Mouse (Mus musculus) erythroid progenitor cell, adult 5-6 weeks (primary cell): ENCODE results near the gene Catsperg1. TPM values are rescaled to one million over a fixed set of nuclear protein-coding genes. Genes with fewer than 3 reads are reported as not detected.

Experiments used
- ATAC-seq: replicated peaks from 2 replicates; pipeline ENCODE4 v1.8.0; 2016; ENCODE audit warnings: moderate number of reproducible peaks, mild to moderate bottlenecking, moderate TSS enrichment, inconsistent platforms; ENCODE audit not compliant: poor library complexity, low FRiP score, severe bottlenecking
- total RNA-seq, 2 experiments: library from RNA; stranded (forward) in 1 of 2; stranded (reverse) in 1 of 2; fragments of 150-400 nt in 1 of 2; fragments of 186-747, 209-891 nt in 1 of 2; gene quantifications; 2 replicates each; pipeline versions ENCODE4 v1.2.3 to v1.2.4; 2015 to 2017; ENCODE audit warnings: low replicate concordance in 2 of 2

Catsperg1 gene
- total RNA-seq, 2 experiments from 2014 or later: not detected

GRCm38 (mm10) chr7:29172390-29173016, 41.3 kb downstream of the Catsperg1 start:
- no peak for ATAC-seq

GRCm38 (mm10) chr7:29171562-29172097, 42.2 kb downstream of the Catsperg1 start:
- no peak for ATAC-seq

- ATAC-seq: no peak; the same call in none of the 2 replicates
Observed at GRCm38 (mm10) chr7:29170755-29171561, 42.9 kb downstream of the Catsperg1 start.

GRCm38 (mm10) chr7:29170066-29170754, 43.6 kb downstream of the Catsperg1 start, which contains the start of the genes Ggn and Spred3:
Ggn (plus strand) TSS chr7:29170210.
Spred3 (minus strand) TSS chr7:29170411.
- ATAC-seq: peak; percentile 75

- ATAC-seq: no peak
Observed at GRCm38 (mm10) chr7:29169231-29170065, 44.4 kb downstream of the Catsperg1 start.

- ATAC-seq: no peak
Observed at GRCm38 (mm10) chr7:29168791-29169230, 45.0 kb downstream of the Catsperg1 start.

- ATAC-seq: no peak
Observed at GRCm38 (mm10) chr7:29168121-29168695, 45.6 kb downstream of the Catsperg1 start.

GRCm38 (mm10) chr7:29167656-29168055, 46.2 kb downstream of the Catsperg1 start:
- ATAC-seq: no peak

GRCm38 (mm10) chr7:29162750-29163525, 50.9 kb downstream of the Catsperg1 start:
- 0 out of 2 replicates have a peak, but pooled peaks have one; percentile 45 for ATAC-seq

GRCm38 (mm10) chr7:29162294-29162693, 51.5 kb downstream of the Catsperg1 start:
- ATAC-seq: no peak

- no peak for ATAC-seq
Observed at GRCm38 (mm10) chr7:29158264-29158663, 55.6 kb downstream of the Catsperg1 start.

GRCm38 (mm10) chr7:29155838-29156782, 57.7 kb downstream of the Catsperg1 start, which contains the start of gene Fam98c:
Fam98c (minus strand) TSS chr7:29156234.
- peak; percentile 73; the same call in 1 of the 2 replicates for ATAC-seq

- peak; percentile 84 for ATAC-seq
Observed at GRCm38 (mm10) chr7:29155196-29155837, 58.5 kb downstream of the Catsperg1 start.

GRCm38 (mm10) chr7:29154018-29154720, 59.7 kb downstream of the Catsperg1 start:
- no peak for ATAC-seq

GRCm38 (mm10) chr7:29151486-29151885, 62.3 kb downstream of the Catsperg1 start:
- no peak for ATAC-seq

GRCm38 (mm10) chr7:29148771-29149170, 65.1 kb downstream of the Catsperg1 start:
- ATAC-seq: no peak
